Mouse (Mus musculus) intestine, embryonic 16.5 days (tissue): ENCODE data around the gene Cmbl. TPM values are rescaled to one million over a fixed set of nuclear protein-coding genes. Genes with fewer than 3 reads are reported as not detected.
A peak's percentile ranks its signal among the peaks of the same experiment; 100 is the strongest.

Experiments used
- ATAC-seq: fragments of 200-750 bp; cut with Nextera tagmentation; 2 replicates; pipeline ENCODE4 v1.8.0; 2017; ENCODE audit warnings: moderate TSS enrichment, moderate library complexity
- H3K27ac ChIP-seq: fragments of 300-500 bp; sonication (generic); 2 replicates; pipeline ENCODE4 v1.5.1; 2014; ENCODE audit warnings: mild to moderate bottlenecking, low read length
- H3K27me3 ChIP-seq: fragments of 300-500 bp; sonication (generic); replicated peaks from 2 replicates; pipeline ENCODE4 v1.6.1; 2014; ENCODE audit warnings: low read length, control low read depth, mixed read lengths; ENCODE audit not compliant: control insufficient read depth, insufficient read depth
- H3K36me3 ChIP-seq: fragments of 300-500 bp; sonication (generic); 2 replicates; pipeline ENCODE4 v1.6.1; 2014; ENCODE audit warnings: low read length, control low read depth; ENCODE audit not compliant: control insufficient read depth, insufficient read depth
- H3K4me1 ChIP-seq: fragments of 300-500 bp; sonication (generic); 2 replicates; pipeline ENCODE4 v1.6.1; 2014; ENCODE audit warnings: low read length, control low read depth, mixed read lengths; ENCODE audit not compliant: control insufficient read depth, insufficient read depth
- H3K4me2 ChIP-seq: fragments of 300-500 bp; sonication (generic); 2 replicates; pipeline ENCODE4 v1.6.1; 2014; ENCODE audit warnings: low read depth, low read length, control low read depth
- H3K4me3 ChIP-seq: fragments of 300-500 bp; sonication (generic); 2 replicates; pipeline ENCODE4 v1.5.1; 2014; ENCODE audit warnings: mild to moderate bottlenecking, low read length
- H3K9ac ChIP-seq: fragments of 300-500 bp; sonication (generic); 2 replicates; pipeline ENCODE4 v1.6.1; 2014; ENCODE audit warnings: low read depth, low read length
- H3K9me3 ChIP-seq: fragments of 300-500 bp; sonication (generic); 2 replicates; pipeline ENCODE4 v1.6.1; 2016; ENCODE audit warnings: low read length, control low read depth; ENCODE audit not compliant: control insufficient read depth
- WGBS: fragments of 180-500 bp; shearing (Covaris S2); extraction: QIAGEN DNeasy Blood & Tissue Kit; methylation state at CpG from one replicate; pipeline ENCODE4 v1.1.7; 2014; 5-methylcytosine and 5-hydroxymethylcytosine counted together
- polyA plus RNA-seq: library from polyadenylated mRNA; unstranded; fragments of >200 nt; fragmentation: Nextera tagmentation; extraction: Ambion mirVana; gene quantifications from 2 replicates; pipeline ENCODE4 v1.2.1, GENCODE M21; 2015

Gene Cmbl
- polyA plus RNA-seq, 1 experiment from 2014 or later: 60.9 TPM

GRCm38 (mm10) chr15:31602426-31602825 is 37.2 kb downstream of the Cmbl start:
- 2% methylated on average over 15 of the region's 15 CpGs for WGBS

DNA sequence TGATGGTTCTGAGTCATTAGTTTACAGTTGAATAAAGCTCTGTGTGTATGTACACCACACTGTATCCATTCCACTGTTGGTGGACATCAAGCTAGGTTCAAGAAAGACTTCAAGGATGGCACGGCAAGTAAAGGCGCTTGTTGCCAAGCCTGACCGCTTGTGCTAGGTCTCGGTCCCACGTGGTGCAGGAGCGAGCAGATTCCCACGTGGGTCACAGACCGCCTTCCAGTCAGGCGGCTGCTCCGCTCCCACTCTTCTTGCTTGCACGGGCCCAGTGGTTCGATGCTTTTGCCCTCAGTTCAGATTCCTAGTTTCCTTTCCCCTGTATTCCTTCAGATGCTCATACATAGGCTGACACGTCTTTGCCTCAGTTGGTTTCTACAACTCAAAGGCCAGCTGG is 37.9 kb downstream of the Cmbl start:
- Histone ChIP-seq H3K9me3 (no peaks in the 10 kb centered on the region), H3K4me1 (peaks cover 19% of the 10 kb centered on the region), H3K4me3 (peak overlapping the region; percentile 85; the same call in 1 of the 2 replicates), H3K36me3 (no peaks in the 10 kb centered on the region), H3K9ac (no peak overlapping the region), H3K27me3 (no peaks in the 10 kb centered on the region), H3K4me2 (peak overlapping the region; percentile 52), H3K27ac (no peak overlapping the region)
- no peak for ATAC-seq
- 85% methylated on average over 13 of the region's 13 CpGs for WGBS

More at GRCm38 (mm10) chr15:31602426-31602825, 37.2 kb downstream of the Cmbl start:
- ATAC-seq: peak; percentile 73
- H3K27ac ChIP-seq: peak overlapping the region; percentile 95
- no peaks in the 10 kb centered on the region for H3K9me3 ChIP-seq
- H3K36me3 ChIP-seq: no peaks in the 10 kb centered on the region
- H3K27me3 ChIP-seq: no peaks in the 10 kb centered on the region
- H3K4me3 ChIP-seq: peak overlapping the region; percentile 85
- peaks cover 19% of the 10 kb centered on the region for H3K4me1 ChIP-seq
- peak overlapping the region; percentile 52 for H3K4me2 ChIP-seq
- H3K9ac ChIP-seq: peak overlapping the region; percentile 90

DNA sequence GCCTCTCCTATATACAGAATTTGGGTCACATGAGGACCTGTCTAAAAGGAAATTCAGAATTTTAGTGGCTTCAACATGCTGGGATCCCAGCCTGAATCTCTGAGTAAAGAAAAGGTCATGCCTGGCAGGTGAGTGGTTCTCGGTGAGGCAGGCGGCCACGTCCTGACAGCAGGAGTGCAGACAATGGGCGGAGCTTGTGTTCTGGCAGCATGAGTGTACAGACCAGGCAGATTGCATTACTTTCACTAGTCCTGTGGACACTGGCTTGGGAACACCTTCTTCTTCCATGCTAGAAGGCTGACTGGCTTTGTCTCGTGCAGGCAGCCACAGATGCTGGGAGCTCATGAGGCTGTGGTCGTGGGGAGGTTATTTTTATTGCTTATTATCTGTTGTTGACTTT is 41.6 kb downstream of the Cmbl start:
- H3K4me2 ChIP-seq: no peak overlapping the region
- H3K4me3 ChIP-seq: no peak overlapping the region
- H3K36me3 ChIP-seq: no peaks in the 10 kb centered on the region
- H3K27me3 ChIP-seq: no peaks in the 10 kb centered on the region
- no peak for ATAC-seq
- no peak overlapping the region for H3K9ac ChIP-seq
- no peak overlapping the region for H3K27ac ChIP-seq
- no peaks in the 10 kb centered on the region for H3K9me3 ChIP-seq
- 63% methylated on average over 6 of the region's 6 CpGs for WGBS
- H3K4me1 ChIP-seq: 0 out of 2 replicates have a peak, but pooled peaks cover 8% of the 10 kb centered on the region

DNA sequence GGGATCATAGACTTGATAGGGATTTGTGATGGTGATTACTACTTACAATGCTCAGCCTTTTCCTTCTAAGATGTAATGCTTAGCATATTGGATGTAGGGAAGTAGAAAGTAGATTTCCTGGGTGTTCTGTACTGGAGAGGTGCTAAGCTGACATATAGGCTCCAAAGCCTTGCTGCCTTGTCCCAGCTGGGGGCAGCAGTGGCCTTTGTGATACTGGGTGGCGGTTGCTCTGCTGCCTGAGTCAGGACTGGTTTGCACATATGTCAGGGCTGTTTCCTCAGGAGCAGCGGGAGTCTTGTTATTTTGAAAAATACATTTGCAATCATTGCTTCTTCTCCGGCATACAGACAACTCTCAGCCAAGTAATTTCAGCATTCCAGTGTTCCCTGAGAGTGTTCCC is 45.8 kb downstream of the Cmbl start:
- Histone ChIP-seq H3K4me1 (0 out of 2 replicates have a peak, but pooled peaks cover 5% of the 10 kb centered on the region), H3K27me3 (no peaks in the 10 kb centered on the region), H3K9me3 (no peaks in the 10 kb centered on the region), H3K36me3 (no peaks in the 10 kb centered on the region), H3K9ac (no peak overlapping the region), H3K4me2 (no peak overlapping the region), H3K27ac (no peak overlapping the region), H3K4me3 (no peak overlapping the region)
- 59% methylated on average over 3 of the region's 3 CpGs for WGBS
- ATAC-seq: no peak

- Histone ChIP-seq H3K9me3 (no peaks in the 10 kb centered on the region), H3K9ac (no peak overlapping the region), H3K4me3 (no peak overlapping the region), H3K27ac (no peak overlapping the region), H3K27me3 (no peaks in the 10 kb centered on the region), H3K4me2 (no peak overlapping the region), H3K4me1 (0 out of 2 replicates have a peak, but pooled peaks cover under 1% of the 10 kb centered on the region), H3K36me3 (no peaks in the 10 kb centered on the region)
- ATAC-seq: no peak
- 91% methylated on average over 4 of the region's 4 CpGs for WGBS
Measured at GRCm38 (mm10) chr15:31611976-31612375, 46.8 kb downstream of the Cmbl start.

- H3K9ac ChIP-seq: no peak overlapping the region
- no peak for ATAC-seq
- 87% methylated on average over 6 of the region's 6 CpGs for WGBS
- H3K4me3 ChIP-seq: no peak overlapping the region
- H3K9me3 ChIP-seq: no peaks in the 10 kb centered on the region
- no peaks in the 10 kb centered on the region for H3K36me3 ChIP-seq
- H3K4me2 ChIP-seq: no peak overlapping the region
- H3K27me3 ChIP-seq: no peaks in the 10 kb centered on the region
- H3K27ac ChIP-seq: no peak overlapping the region
- H3K4me1 ChIP-seq: no peaks in the 10 kb centered on the region
Measured at GRCm38 (mm10) chr15:31613826-31614453, 48.8 kb downstream of the Cmbl start.

GRCm38 (mm10) chr15:31614666-31615065 is 49.5 kb downstream of the Cmbl start:
- no peak overlapping the region for H3K4me2 ChIP-seq
- ATAC-seq: no peak
- no peak overlapping the region for H3K27ac ChIP-seq
- no peaks in the 10 kb centered on the region for H3K9me3 ChIP-seq
- no peaks in the 10 kb centered on the region for H3K36me3 ChIP-seq
- no peak overlapping the region for H3K9ac ChIP-seq
- H3K4me1 ChIP-seq: no peaks in the 10 kb centered on the region
- WGBS: 73% methylated on average over 2 of the region's 2 CpGs
- H3K27me3 ChIP-seq: no peaks in the 10 kb centered on the region
- H3K4me3 ChIP-seq: no peak overlapping the region

- WGBS: 92% methylated on average over 9 of the region's 9 CpGs
Measured at GRCm38 (mm10) chr15:31617261-31617660, 52.1 kb downstream of the Cmbl start.

GRCm38 (mm10) chr15:31619521-31619920 is 54.3 kb downstream of the Cmbl start:
- Histone ChIP-seq H3K36me3 (no peaks in the 10 kb centered on the region), H3K4me3 (no peak overlapping the region), H3K9me3 (peaks cover 2% of the 10 kb centered on the region; the same call in 1 of the 2 replicates), H3K27me3 (no peaks in the 10 kb centered on the region), H3K27ac (no peak overlapping the region), H3K4me1 (no peaks in the 10 kb centered on the region), H3K4me2 (no peak overlapping the region), H3K9ac (no peak overlapping the region)
- WGBS: 90% methylated on average over 8 of the region's 8 CpGs
- ATAC-seq: no peak

More at GRCm38 (mm10) chr15:31617261-31617660, 52.1 kb downstream of the Cmbl start:
- H3K4me3 ChIP-seq: no peak overlapping the region
- H3K27ac ChIP-seq: no peak overlapping the region
- no peaks in the 10 kb centered on the region for H3K36me3 ChIP-seq
- H3K9me3 ChIP-seq: no peaks in the 10 kb centered on the region
- H3K4me2 ChIP-seq: no peak overlapping the region
- no peaks in the 10 kb centered on the region for H3K4me1 ChIP-seq
- no peaks in the 10 kb centered on the region for H3K27me3 ChIP-seq
- ATAC-seq: no peak
- H3K9ac ChIP-seq: no peak overlapping the region
